Mouse (Mus musculus) neural tube, embryonic 14.5 days (tissue): Measurements from ENCODE around the gene Rgs8. TPM values are rescaled to one million over a fixed set of nuclear protein-coding genes. Genes with fewer than 3 reads are reported as not detected.

ENCODE experiments used
- ATAC-seq: fragments of 200-750 bp; cut with Nextera tagmentation; 2 replicates; pipeline ENCODE4 v1.8.0; 2017; ENCODE audit warnings: low read depth, mild to moderate bottlenecking, moderate TSS enrichment, moderate library complexity
- H3K27ac ChIP-seq: fragments of 300-500 bp; sonication (generic); 2 replicates; pipeline ENCODE4 v1.5.1; 2014; ENCODE audit warnings: low read depth, mild to moderate bottlenecking, control low read depth, low read length, moderate library complexity, mixed read lengths
- H3K27me3 ChIP-seq: fragments of 300-500 bp; sonication (generic); 2 replicates; pipeline ENCODE4 v1.6.1; 2014; ENCODE audit warnings: low read length; ENCODE audit not compliant: control insufficient read depth, insufficient read depth
- H3K36me3 ChIP-seq: fragments of 300-500 bp; sonication (generic); 2 replicates; pipeline ENCODE4 v1.6.1; 2014; ENCODE audit warnings: low read length, mixed read lengths; ENCODE audit not compliant: control insufficient read depth, insufficient read depth
- H3K4me1 ChIP-seq: fragments of 300-500 bp; sonication (generic); 2 replicates; pipeline ENCODE4 v1.6.1; 2014; ENCODE audit warnings: low read length; ENCODE audit not compliant: control insufficient read depth, insufficient read depth
- H3K4me2 ChIP-seq: fragments of 300-500 bp; sonication (generic); 2 replicates; pipeline ENCODE4 v1.6.1; 2014; ENCODE audit warnings: mild to moderate bottlenecking, low read depth, low read length, control low read depth
- H3K4me3 ChIP-seq: fragments of 300-500 bp; sonication (generic); 2 replicates; pipeline ENCODE4 v1.5.1; 2014; ENCODE audit warnings: low read depth, low read length, control low read depth, mixed read lengths
- H3K9ac ChIP-seq: fragments of 300-500 bp; sonication (generic); replicated peaks from 2 replicates; pipeline ENCODE4 v1.6.1; 2014; ENCODE audit warnings: low read depth, mild to moderate bottlenecking, control low read depth, low read length, mixed read lengths
- H3K9me3 ChIP-seq: fragments of 300-500 bp; sonication (generic); 2 replicates; pipeline ENCODE4 v1.6.1; 2016; ENCODE audit warnings: low read length; ENCODE audit not compliant: control insufficient read depth
- WGBS: fragments of 180-500 bp; shearing (Covaris S2); extraction: QIAGEN DNeasy Blood & Tissue Kit; methylation state at CpG from one replicate; pipeline ENCODE4 v1.1.7; 2014; 5-methylcytosine and 5-hydroxymethylcytosine counted together
- polyA plus RNA-seq: library from polyadenylated mRNA; unstranded; fragments of >200 nt; fragmentation: Nextera tagmentation; extraction: Ambion mirVana; gene quantifications from 2 replicates; pipeline ENCODE4 v1.2.1, GENCODE M21; 2014

Gene Rgs8
- polyA plus RNA-seq, 1 experiment from 2014 or later: 12.1 TPM

- H3K4me2 ChIP-seq: peak overlapping the region; percentile 65
- H3K4me1 ChIP-seq: peaks cover 18% of the 10 kb centered on the region; the same call in 1 of the 2 replicates
- no peak for ATAC-seq
- 9% methylated on average over 5 of the region's 5 CpGs for WGBS
- H3K27ac ChIP-seq: peak overlapping the region; percentile 84
- peak overlapping the region; percentile 65 for H3K9ac ChIP-seq
- no peaks in the 10 kb centered on the region for H3K27me3 ChIP-seq
- peak overlapping the region; percentile 44 for H3K4me3 ChIP-seq
- no peaks in the 10 kb centered on the region for H3K36me3 ChIP-seq
- H3K9me3 ChIP-seq: no peaks in the 10 kb centered on the region
Measured at GRCm38 (mm10) chr1:153653674-153654073, 849 bp downstream of the Rgs8 start.

- WGBS: 16% methylated on average over 9 of the region's 9 CpGs
- Histone ChIP-seq H3K4me1 (peaks cover 48% of the 10 kb centered on the region), H3K4me3 (no peak overlapping the region), H3K27me3 (no peaks in the 10 kb centered on the region), H3K9ac (no peak overlapping the region), H3K9me3 (no peaks in the 10 kb centered on the region), H3K27ac (peak overlapping the region; percentile 91), H3K36me3 (no peaks in the 10 kb centered on the region), H3K4me2 (peak overlapping the region; percentile 28)
- ATAC-seq: no peak
Measured at GRCm38 (mm10) chr1:153659666-153660065, 6.8 kb downstream of the Rgs8 start.

DNA sequence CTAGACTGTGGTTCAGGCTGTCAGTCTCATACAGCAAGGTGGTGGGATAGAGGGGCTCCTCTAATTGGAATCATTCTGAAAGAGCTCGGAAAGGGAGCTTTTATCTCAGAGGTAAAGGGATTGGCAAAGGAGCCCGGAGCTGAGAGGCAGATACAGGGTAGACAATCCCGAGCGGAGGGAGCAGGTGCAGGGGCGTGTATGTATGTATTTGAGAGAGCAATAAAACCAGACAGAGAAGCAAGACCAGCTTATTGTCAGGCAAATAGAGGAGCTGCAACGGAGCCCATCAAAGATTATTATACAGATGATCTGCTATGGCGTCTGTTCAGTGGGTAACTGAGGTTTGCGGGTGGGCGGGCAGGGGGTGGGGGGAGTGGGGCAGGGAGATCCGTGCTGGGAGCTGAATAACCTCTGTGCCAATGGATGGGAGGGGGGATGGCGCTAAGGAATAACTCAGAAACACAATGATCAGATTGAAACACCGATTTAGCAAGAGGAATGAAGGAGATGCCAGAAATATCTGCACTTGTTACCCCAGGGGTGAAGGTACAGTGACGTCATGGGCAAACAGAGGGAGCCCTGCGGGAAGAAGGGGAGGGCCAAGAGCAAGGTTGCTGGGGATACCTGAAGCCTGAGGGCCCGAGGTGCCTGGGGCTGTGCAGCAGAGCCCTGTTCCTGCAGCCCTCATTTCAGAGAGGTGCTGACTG is 8.3 kb downstream of the Rgs8 start:
- H3K36me3 ChIP-seq: no peaks in the 10 kb centered on the region
- peak overlapping the region; percentile 54 for H3K9ac ChIP-seq
- H3K4me1 ChIP-seq: peaks cover 62% of the 10 kb centered on the region
- H3K27ac ChIP-seq: peak overlapping the region; percentile 91
- peak; percentile 62 for ATAC-seq
- peak overlapping the region; percentile 13; the same call in 1 of the 2 replicates for H3K4me3 ChIP-seq
- 8% methylated on average over 15 of the region's 15 CpGs for WGBS
- H3K9me3 ChIP-seq: no peaks in the 10 kb centered on the region
- peak overlapping the region; percentile 48 for H3K4me2 ChIP-seq
- no peaks in the 10 kb centered on the region for H3K27me3 ChIP-seq

- H3K9me3 ChIP-seq: no peaks in the 10 kb centered on the region
- H3K36me3 ChIP-seq: no peaks in the 10 kb centered on the region
- no peak for ATAC-seq
- peak overlapping the region; percentile 54 for H3K9ac ChIP-seq
- H3K4me2 ChIP-seq: peak overlapping the region; percentile 48
- no peaks in the 10 kb centered on the region for H3K27me3 ChIP-seq
- WGBS: 34% methylated on average over 4 of the region's 4 CpGs
- peak overlapping the region; percentile 91 for H3K27ac ChIP-seq
- H3K4me3 ChIP-seq: peak overlapping the region; percentile 13; the same call in 1 of the 2 replicates
- H3K4me1 ChIP-seq: peaks cover 67% of the 10 kb centered on the region
Measured at GRCm38 (mm10) chr1:153661689-153662002, 8.8 kb downstream of the Rgs8 start.

- Histone ChIP-seq H3K4me1 (peaks cover 72% of the 10 kb centered on the region), H3K9me3 (no peaks in the 10 kb centered on the region), H3K9ac (no peak overlapping the region), H3K4me2 (no peak overlapping the region), H3K36me3 (no peaks in the 10 kb centered on the region), H3K4me3 (no peak overlapping the region), H3K27me3 (no peaks in the 10 kb centered on the region), H3K27ac (no peak overlapping the region)
- WGBS: 22% methylated on average over 4 of the region's 4 CpGs
- ATAC-seq: no peak
Measured at GRCm38 (mm10) chr1:153662362-153662761, 9.5 kb downstream of the Rgs8 start.

DNA sequence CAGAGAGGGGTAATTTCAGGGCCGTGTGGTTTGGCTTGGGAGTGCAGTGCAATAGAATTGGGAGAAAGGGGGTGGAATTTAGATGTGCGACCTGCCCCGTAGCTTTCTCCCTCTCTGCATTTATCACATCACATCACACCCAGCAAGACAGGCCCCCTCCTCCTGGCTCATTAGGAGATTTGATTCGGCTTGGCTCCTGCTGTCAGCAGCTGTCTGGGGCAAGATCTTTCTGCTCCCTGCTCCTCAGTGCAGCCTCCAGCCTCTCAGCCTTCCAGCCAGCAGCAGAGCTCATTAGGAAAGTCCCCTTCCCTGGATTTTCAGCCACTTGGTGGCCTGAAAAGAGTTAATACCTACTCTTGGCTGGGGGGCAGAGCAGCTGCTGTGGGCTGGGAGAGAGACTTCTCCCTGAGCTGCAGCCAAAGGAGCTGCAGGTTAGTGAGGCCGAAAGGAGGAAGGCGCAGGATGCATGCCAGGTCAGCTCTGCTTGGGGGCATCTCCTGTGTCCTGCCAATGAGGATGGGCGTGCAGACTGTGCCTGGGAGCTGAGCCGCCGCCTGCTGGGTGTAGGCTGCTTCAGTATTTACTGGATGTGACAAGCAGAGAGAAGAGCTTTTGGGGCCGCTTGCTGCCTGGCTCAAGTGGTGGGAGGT is 12.4 kb downstream of the Rgs8 start:
- peak; percentile 63 for ATAC-seq
- WGBS: 4% methylated on average over 10 of the region's 10 CpGs

GRCm38 (mm10) chr1:153666236-153666635 is 13.4 kb downstream of the Rgs8 start:
- H3K9ac ChIP-seq: no peak overlapping the region
- no peak for ATAC-seq
- WGBS: 0% methylated on average over 1 of the region's 1 CpGs
- no peaks in the 10 kb centered on the region for H3K27me3 ChIP-seq
- H3K36me3 ChIP-seq: no peaks in the 10 kb centered on the region
- H3K27ac ChIP-seq: peak overlapping the region; percentile 86
- peak overlapping the region; percentile 11; the same call in 1 of the 2 replicates for H3K4me3 ChIP-seq
- H3K4me2 ChIP-seq: peak overlapping the region; percentile 39
- no peaks in the 10 kb centered on the region for H3K9me3 ChIP-seq
- peaks cover 60% of the 10 kb centered on the region for H3K4me1 ChIP-seq

More for the DNA sequence above, 12.4 kb downstream of the Rgs8 start:
- Histone ChIP-seq H3K27ac (peak overlapping the region; percentile 86), H3K4me2 (peak overlapping the region; percentile 39), H3K4me3 (peak overlapping the region; percentile 11; the same call in 1 of the 2 replicates), H3K4me1 (peaks cover 67% of the 10 kb centered on the region), H3K9me3 (no peaks in the 10 kb centered on the region), H3K27me3 (no peaks in the 10 kb centered on the region), H3K36me3 (no peaks in the 10 kb centered on the region), H3K9ac (peak overlapping the region; percentile 39)

DNA sequence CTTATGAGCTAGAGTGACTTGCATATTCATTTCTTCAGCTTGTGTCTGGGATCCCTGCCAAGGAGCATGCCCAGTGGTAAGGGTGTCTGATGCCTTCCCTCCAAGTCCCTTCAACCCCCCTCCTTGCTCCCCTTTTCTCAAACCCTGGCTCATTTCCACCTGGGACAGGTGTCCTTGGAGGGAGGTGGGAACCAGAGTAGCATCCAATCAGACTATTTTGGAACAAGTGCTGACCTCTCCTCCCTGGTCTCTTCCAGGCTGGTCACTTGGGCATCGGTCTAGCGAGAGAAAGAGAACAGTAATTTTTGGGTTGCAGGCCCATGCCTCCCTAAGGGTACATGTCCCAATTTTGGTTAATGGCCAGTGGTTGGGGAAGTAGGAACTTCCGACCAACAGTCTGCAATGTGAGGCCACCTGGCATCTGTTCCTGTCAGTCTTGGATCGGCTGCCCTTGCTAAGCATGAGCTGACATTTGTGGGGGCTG is 14.5 kb downstream of the Rgs8 start:
- Histone ChIP-seq H3K27ac (peak overlapping the region; percentile 28), H3K27me3 (no peaks in the 10 kb centered on the region), H3K4me2 (peak overlapping the region; percentile 39; the same call in 1 of the 2 replicates), H3K9ac (no peak overlapping the region), H3K36me3 (no peaks in the 10 kb centered on the region), H3K4me3 (no peak overlapping the region), H3K9me3 (no peaks in the 10 kb centered on the region), H3K4me1 (peaks cover 50% of the 10 kb centered on the region)
- 72% methylated on average over 4 of the region's 4 CpGs for WGBS
- no peak for ATAC-seq

- H3K9ac ChIP-seq: no peak overlapping the region
- H3K4me1 ChIP-seq: peaks cover 46% of the 10 kb centered on the region
- WGBS: 77% methylated on average over 5 of the region's 5 CpGs
- H3K27ac ChIP-seq: 0 out of 2 replicates have a peak overlapping the region, but pooled peaks have one; percentile 28
- ATAC-seq: no peak
- peak overlapping the region; percentile 39; the same call in 1 of the 2 replicates for H3K4me2 ChIP-seq
- no peak overlapping the region for H3K4me3 ChIP-seq
- no peaks in the 10 kb centered on the region for H3K36me3 ChIP-seq
- H3K27me3 ChIP-seq: no peaks in the 10 kb centered on the region
- H3K9me3 ChIP-seq: no peaks in the 10 kb centered on the region
Measured at GRCm38 (mm10) chr1:153667781-153668180, 15.0 kb downstream of the Rgs8 start.
